Mouse (Mus musculus): ENCODE results near the gene Clic6. TPM values are rescaled to one million over a fixed set of nuclear protein-coding genes. Genes with fewer than 3 reads are reported as not detected.

Gene Clic6
- total and polyA plus RNA-seq, 2 experiments, result 0.04 to 0.09 TPM

DNA sequence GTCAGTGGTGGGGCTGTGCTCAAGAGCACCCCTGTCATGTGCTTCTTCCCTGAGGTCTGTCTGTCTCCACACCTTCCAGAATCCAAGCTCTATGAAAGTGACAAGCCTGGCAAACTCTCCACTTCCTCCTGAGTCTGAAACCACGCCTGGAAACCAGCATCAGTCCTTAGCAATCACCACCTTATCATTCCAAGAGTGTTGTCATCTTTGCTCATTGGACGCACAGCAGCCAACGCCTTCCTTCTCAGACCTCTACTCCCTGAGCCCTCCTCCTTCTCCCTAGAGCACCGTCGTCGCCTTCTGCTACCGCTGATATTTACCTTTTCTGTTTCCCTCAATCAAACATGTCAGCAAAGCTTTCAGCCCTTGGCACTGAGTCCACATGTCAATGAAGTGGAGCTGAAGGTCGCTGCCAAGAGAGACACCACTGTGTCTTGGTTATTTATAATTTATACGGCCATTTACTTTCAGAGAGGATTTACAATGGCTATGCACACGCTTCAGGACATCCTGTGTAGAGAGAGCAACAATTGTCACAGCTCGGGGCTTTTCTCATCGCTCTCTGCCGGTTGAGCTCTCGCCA, 21.1 kb upstream of the Clic6 start:
- DNase-seq (ENCODE audit: extremely low read depth, low read depth, low spot score), result no peak
- TF ChIP-seq CTCF (IDR thresholded peaks at IDR 0.05; ENCODE audit: low read depth, low read length) (no peak), POLR2A (IDR thresholded peaks at IDR 0.05; ENCODE audit: extremely low read depth, insufficient read depth, low read length) (no peak)
- no peak overlapping the region for H3K27ac ChIP-seq (replicated peaks; ENCODE audit: insufficient read depth, low read depth, low read length)
- no peaks in the 10 kb centered on the region for H3K27me3 ChIP-seq (ENCODE audit: control insufficient read depth, insufficient read depth, low read length)
- 29% methylated on average over 14 of the region's 14 CpGs for WGBS
- H3K4me1 ChIP-seq (ENCODE audit: control insufficient read depth, insufficient read depth, low read length), result peaks cover 13% of the 10 kb centered on the region
- no peak overlapping the region for H3K9ac ChIP-seq (ENCODE audit: low read depth, low read length)
- no peaks in the 10 kb centered on the region for H3K36me3 ChIP-seq (ENCODE audit: control insufficient read depth, insufficient read depth, low read length)
- no peaks in the 10 kb centered on the region for H3K79me2 ChIP-seq (ENCODE audit: control insufficient read depth, insufficient read depth, low read length)
- no peak overlapping the region for H3K4me3 ChIP-seq (ENCODE audit: insufficient read depth, low read depth, low read length)

DNA sequence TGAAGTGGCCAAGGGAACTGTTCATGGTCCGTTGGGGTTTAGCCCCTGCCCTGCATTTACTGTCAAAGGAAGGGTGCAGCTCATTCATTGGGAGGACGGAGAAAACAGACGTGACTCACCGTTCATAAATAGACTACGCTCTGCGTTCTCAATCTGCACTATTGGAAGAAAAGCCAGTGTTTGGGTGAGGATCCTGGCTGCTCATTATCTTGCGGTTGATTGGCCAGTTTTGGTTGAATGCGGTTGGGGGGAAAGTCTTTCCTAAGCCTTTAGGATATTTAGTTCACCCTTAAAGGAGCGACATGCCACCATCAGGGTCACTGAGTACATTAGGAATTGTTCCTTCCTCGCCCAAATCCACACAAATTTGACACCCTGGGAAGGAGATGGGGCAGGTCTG, 20.3 kb upstream of the Clic6 start:
- TF ChIP-seq CTCF (IDR thresholded peaks at IDR 0.05; ENCODE audit: low read depth, low read length), result no peak
- TF ChIP-seq POLR2A (IDR thresholded peaks at IDR 0.05; ENCODE audit: extremely low read depth, insufficient read depth, low read length), result no peak
- no peaks in the 10 kb centered on the region for H3K27me3 ChIP-seq (ENCODE audit: control insufficient read depth, insufficient read depth, low read length)
- 12% methylated on average over 10 of the region's 10 CpGs for WGBS
- H3K9ac ChIP-seq (ENCODE audit: low read depth, low read length), result peak overlapping the region; percentile 92
- peak overlapping the region; percentile 89 for H3K4me3 ChIP-seq (ENCODE audit: insufficient read depth, low read depth, low read length)
- no peaks in the 10 kb centered on the region for H3K79me2 ChIP-seq (ENCODE audit: control insufficient read depth, insufficient read depth, low read length)
- no peak for DNase-seq (ENCODE audit: extremely low read depth, low read depth, low spot score)
- peaks cover 13% of the 10 kb centered on the region for H3K4me1 ChIP-seq (ENCODE audit: control insufficient read depth, insufficient read depth, low read length)
- H3K27ac ChIP-seq (replicated peaks; ENCODE audit: insufficient read depth, low read depth, low read length), result no peak overlapping the region
- no peaks in the 10 kb centered on the region for H3K36me3 ChIP-seq (ENCODE audit: control insufficient read depth, insufficient read depth, low read length)

DNA sequence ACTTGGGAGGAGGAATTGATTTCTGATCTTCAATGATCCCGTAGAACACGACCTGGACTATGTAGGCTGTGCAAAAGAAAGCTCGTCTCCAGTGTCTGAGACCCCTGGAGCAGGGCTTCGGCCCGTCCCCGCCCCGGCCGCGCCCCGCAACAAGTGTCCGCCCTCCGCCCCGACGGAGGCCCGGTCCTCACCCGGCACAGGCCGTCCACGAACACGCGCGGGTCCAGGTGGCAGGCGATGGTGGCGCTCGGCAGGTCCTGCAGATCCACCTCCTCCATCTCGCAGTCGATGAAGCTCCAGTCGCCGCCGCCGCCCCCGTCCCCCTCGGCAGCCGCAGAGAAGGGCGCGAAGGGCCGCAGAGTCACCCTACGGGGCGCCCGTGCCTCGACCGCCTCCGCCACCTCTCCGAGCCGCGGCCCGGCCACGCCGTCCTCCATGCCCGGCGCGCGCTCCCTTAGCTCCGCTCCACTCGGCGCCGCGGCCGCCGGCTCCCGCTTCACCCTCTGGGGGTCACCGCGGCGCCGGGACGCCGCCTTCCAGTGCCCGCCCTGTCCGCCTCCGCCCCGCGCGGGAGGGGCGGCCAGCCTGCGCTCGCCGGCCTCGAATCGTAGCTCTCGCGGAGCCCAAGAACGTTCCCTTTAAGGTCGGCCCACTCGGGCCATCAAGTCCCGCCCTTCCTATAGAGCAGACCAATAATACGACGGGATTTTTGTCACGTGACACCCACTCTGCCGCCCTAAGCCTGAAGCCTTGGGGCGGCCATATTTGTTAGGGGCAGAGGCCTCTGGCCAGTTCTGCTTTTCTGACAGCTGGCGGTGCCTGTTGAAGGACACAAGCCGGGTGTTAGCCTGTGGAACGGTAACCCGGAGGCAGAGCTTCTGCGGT, 19.7 kb upstream of the Clic6 start:
- DNase-seq (ENCODE audit: extremely low read depth, low read depth, low spot score), result peak; percentile 94
- 1% methylated on average over 93 of the region's 94 CpGs for WGBS
- H3K4me3 ChIP-seq (ENCODE audit: insufficient read depth, low read depth, low read length), result peak overlapping the region; percentile 89
- H3K79me2 ChIP-seq (ENCODE audit: control insufficient read depth, insufficient read depth, low read length), result no peaks in the 10 kb centered on the region
- H3K9ac ChIP-seq (ENCODE audit: low read depth, low read length), result peak overlapping the region; percentile 92
- H3K4me1 ChIP-seq (ENCODE audit: control insufficient read depth, insufficient read depth, low read length), result peaks cover 13% of the 10 kb centered on the region
- H3K27me3 ChIP-seq (ENCODE audit: control insufficient read depth, insufficient read depth, low read length), result no peaks in the 10 kb centered on the region
- H3K36me3 ChIP-seq (ENCODE audit: control insufficient read depth, insufficient read depth, low read length), result no peaks in the 10 kb centered on the region
- no peak for TF ChIP-seq CTCF (IDR thresholded peaks at IDR 0.05; ENCODE audit: low read depth, low read length)
- TF ChIP-seq POLR2A (IDR thresholded peaks at IDR 0.05; ENCODE audit: extremely low read depth, insufficient read depth, low read length), result 0 out of 2 replicates have a peak, but pooled peaks have one; percentile 22
- H3K27ac ChIP-seq (replicated peaks; ENCODE audit: insufficient read depth, low read depth, low read length), result no peak overlapping the region; the same call in 1 of the 2 replicates

DNA sequence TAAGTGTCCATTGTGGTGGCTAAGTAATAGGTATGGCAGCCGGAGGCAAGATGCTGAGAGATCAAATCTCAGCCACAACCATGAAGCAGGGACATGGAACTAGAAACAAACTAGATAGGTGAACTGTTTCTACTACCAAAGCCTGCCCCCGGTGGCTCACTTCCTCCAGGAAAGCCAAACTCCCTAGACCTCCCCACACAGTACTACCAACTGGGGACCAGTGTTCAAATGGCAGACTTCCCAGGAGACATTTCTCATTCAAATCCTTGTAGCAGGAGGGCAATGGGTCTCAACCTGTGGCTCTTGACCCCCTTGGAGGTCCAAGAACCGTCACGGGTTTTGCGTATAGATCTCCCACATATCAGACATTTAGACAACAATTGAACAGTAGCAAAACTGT, 18.5 kb upstream of the Clic6 start:
- DNase-seq (ENCODE audit: extremely low read depth, low read depth, low spot score), result no peak
- TF ChIP-seq POLR2A (IDR thresholded peaks at IDR 0.05; ENCODE audit: extremely low read depth, insufficient read depth, low read length) (no peak), CTCF (IDR thresholded peaks at IDR 0.05; ENCODE audit: low read depth, low read length) (no peak)
- H3K4me3 ChIP-seq (ENCODE audit: insufficient read depth, low read depth, low read length), result no peak overlapping the region
- H3K79me2 ChIP-seq (ENCODE audit: control insufficient read depth, insufficient read depth, low read length), result no peaks in the 10 kb centered on the region
- H3K36me3 ChIP-seq (ENCODE audit: control insufficient read depth, insufficient read depth, low read length), result no peaks in the 10 kb centered on the region
- WGBS, result 88% methylated on average over 5 of the region's 5 CpGs
- no peak overlapping the region for H3K27ac ChIP-seq (replicated peaks; ENCODE audit: insufficient read depth, low read depth, low read length)
- H3K27me3 ChIP-seq (ENCODE audit: control insufficient read depth, insufficient read depth, low read length), result no peaks in the 10 kb centered on the region
- peaks cover 13% of the 10 kb centered on the region for H3K4me1 ChIP-seq (ENCODE audit: control insufficient read depth, insufficient read depth, low read length)
- no peak overlapping the region for H3K9ac ChIP-seq (ENCODE audit: low read depth, low read length)

DNA sequence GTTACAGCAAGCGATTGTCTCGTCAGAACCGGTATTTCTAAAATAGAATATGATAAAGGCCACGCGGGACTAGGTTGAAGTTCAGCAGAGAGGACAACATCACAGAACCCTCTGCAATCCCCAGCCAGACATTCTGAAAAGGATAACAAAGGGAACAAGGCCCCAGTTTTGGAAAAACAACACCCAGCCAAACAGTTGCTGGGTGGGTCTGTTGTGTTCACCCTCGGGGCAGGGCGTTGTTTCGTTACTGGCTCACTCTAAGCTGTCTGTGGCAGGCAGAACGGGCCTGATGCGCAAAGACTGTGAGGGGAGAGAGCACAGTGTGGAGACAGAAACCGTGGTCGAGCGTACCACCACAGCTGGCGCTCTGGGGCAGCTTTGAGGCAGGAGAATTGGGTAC, 17.1 kb upstream of the Clic6 start:
- no peak for TF ChIP-seq POLR2A (IDR thresholded peaks at IDR 0.05; ENCODE audit: extremely low read depth, insufficient read depth, low read length)
- no peak for TF ChIP-seq CTCF (IDR thresholded peaks at IDR 0.05; ENCODE audit: low read depth, low read length)
- 84% methylated on average over 14 of the region's 14 CpGs for WGBS
- peaks cover 13% of the 10 kb centered on the region for H3K4me1 ChIP-seq (ENCODE audit: control insufficient read depth, insufficient read depth, low read length)

DNA sequence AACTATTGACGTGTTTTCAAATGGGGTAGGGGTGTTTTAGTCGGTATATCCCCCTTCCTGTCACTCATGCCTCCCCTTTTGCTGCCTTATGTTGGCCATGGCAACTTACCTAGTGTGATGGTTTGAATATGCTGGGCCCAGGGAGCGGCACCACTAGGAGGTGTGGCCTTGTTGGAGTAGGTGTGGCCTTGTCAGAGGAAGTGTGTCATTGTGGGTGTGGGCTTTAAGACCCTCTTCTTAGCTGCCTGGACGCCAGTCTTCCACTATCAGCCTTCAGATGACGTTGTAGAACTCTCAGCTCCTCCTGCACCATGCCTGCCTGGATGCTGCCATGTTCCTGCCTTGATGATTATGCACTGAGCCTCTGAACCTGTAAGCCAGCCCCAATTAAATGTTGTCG, 14.8 kb upstream of the Clic6 start, which contains the start of gene Rcan1:
Rcan1 (minus strand) TSS at position 162 of the 400 bp plus-strand sequence.
- Histone ChIP-seq H3K27me3 (ENCODE audit: control insufficient read depth, insufficient read depth, low read length) (no peaks in the 10 kb centered on the region), H3K36me3 (ENCODE audit: control insufficient read depth, insufficient read depth, low read length) (no peaks in the 10 kb centered on the region), H3K9ac (ENCODE audit: low read depth, low read length) (no peak within 1 kb of the TSS), H3K4me3 (ENCODE audit: insufficient read depth, low read depth, low read length) (no peak within 1 kb of the TSS), H3K4me1 (ENCODE audit: control insufficient read depth, insufficient read depth, low read length) (no peaks in the 10 kb centered on the region), H3K79me2 (ENCODE audit: control insufficient read depth, insufficient read depth, low read length) (no peaks in the 10 kb centered on the region), H3K27ac (replicated peaks; ENCODE audit: insufficient read depth, low read depth, low read length) (no peak within 1 kb of the TSS)
- TF ChIP-seq CTCF (IDR thresholded peaks at IDR 0.05; ENCODE audit: low read depth, low read length), result no peak
- TF ChIP-seq POLR2A (IDR thresholded peaks at IDR 0.05; ENCODE audit: extremely low read depth, insufficient read depth, low read length), result no peak
- no peak for DNase-seq (ENCODE audit: extremely low read depth, low read depth, low spot score)
- WGBS, result 78% methylated on average over 6 of the region's 6 CpGs

More for the DNA sequence above, 17.1 kb upstream of the Clic6 start:
- Histone ChIP-seq H3K27me3 (ENCODE audit: control insufficient read depth, insufficient read depth, low read length) (no peaks in the 10 kb centered on the region), H3K79me2 (ENCODE audit: control insufficient read depth, insufficient read depth, low read length) (no peaks in the 10 kb centered on the region), H3K4me3 (ENCODE audit: insufficient read depth, low read depth, low read length) (no peak overlapping the region), H3K36me3 (ENCODE audit: control insufficient read depth, insufficient read depth, low read length) (no peaks in the 10 kb centered on the region), H3K9ac (ENCODE audit: low read depth, low read length) (no peak overlapping the region), H3K27ac (replicated peaks; ENCODE audit: insufficient read depth, low read depth, low read length) (no peak overlapping the region)
- no peak for DNase-seq (ENCODE audit: extremely low read depth, low read depth, low spot score)

All from liver, adult 2 months (tissue).